In genomic region chr6:30586886-30587442, GRCm38 (mm10) we compare ENCODE assay signal across 19 mouse cellular contexts. TPM values are rescaled to one million over a fixed set of nuclear protein-coding genes. Genes with fewer than 3 reads are reported as not detected.
A peak's percentile ranks its signal among the peaks of the same experiment; 100 is the strongest.
DNase-seq lines count a peak whose midpoint lies in the region; ATAC-seq lines count a peak whose summit lies in the region.
"Had no signal": no experiment of that assay in that cellular context is flagged by ENCODE, and none has a peak within 500 bp of the region (broad histone marks: within the 10 kb centered on the region; RNA-seq: fewer than 3 reads in every experiment).

No protein-coding gene starts in this region.

- peak; percentile 60 for ATAC-seq in hindbrain, embryonic 12.5 days (ENCODE audit: low FRiP score)
- no peak for ATAC-seq in hindbrain, embryonic 16.5 days
- peak; percentile 47; the same call in 1 of the 2 replicates for ATAC-seq in forebrain, embryonic 16.5 days

- H3K27ac ChIP-seq in hindbrain, embryonic 12.5 days = no peak overlapping the region
- H3K27ac ChIP-seq in hindbrain, embryonic 16.5 days (ENCODE audit: low read depth, low read length) = no peak overlapping the region
- H3K27ac ChIP-seq in forebrain, embryonic 16.5 days (ENCODE audit: low read length) = no peak overlapping the region
- H3K27ac ChIP-seq: midbrain, embryonic 10.5 days had no signal

- H3K27me3 ChIP-seq in hindbrain, embryonic 12.5 days = no peaks in the 10 kb centered on the region
- no peaks in the 10 kb centered on the region for H3K27me3 ChIP-seq in hindbrain, embryonic 16.5 days (replicated peaks; ENCODE audit: control insufficient read depth, insufficient read depth, low read length)
- H3K27me3 ChIP-seq in forebrain, embryonic 16.5 days (replicated peaks; ENCODE audit: control insufficient read depth, insufficient read depth, low read length) = no peaks in the 10 kb centered on the region

- H3K4me3 ChIP-seq in hindbrain, embryonic 12.5 days = no peak overlapping the region
- H3K4me3 ChIP-seq in hindbrain, embryonic 16.5 days (ENCODE audit: low read length) = no peak overlapping the region
- H3K4me3 ChIP-seq in forebrain, embryonic 16.5 days (replicated peaks; ENCODE audit: low read length) = no peak overlapping the region
- H3K4me3 ChIP-seq: midbrain, embryonic 10.5 days had no signal

- H3K36me3 ChIP-seq in hindbrain, embryonic 12.5 days = no peaks in the 10 kb centered on the region
- no peaks in the 10 kb centered on the region for H3K36me3 ChIP-seq in hindbrain, embryonic 16.5 days (ENCODE audit: control insufficient read depth, insufficient read depth, low read length)
- H3K36me3 ChIP-seq in forebrain, embryonic 16.5 days (ENCODE audit: control insufficient read depth, insufficient read depth) = no peaks in the 10 kb centered on the region
- H3K36me3 ChIP-seq: midbrain, embryonic 10.5 days had no signal

- no peak overlapping the region for H3K4me2 ChIP-seq in hindbrain, embryonic 12.5 days (replicated peaks)
- no peak overlapping the region for H3K4me2 ChIP-seq in hindbrain, embryonic 16.5 days (ENCODE audit: low read length)
- no peak overlapping the region for H3K4me2 ChIP-seq in forebrain, embryonic 16.5 days (ENCODE audit: low read length)

- no peak overlapping the region for H3K9ac ChIP-seq in hindbrain, embryonic 12.5 days
- no peak overlapping the region for H3K9ac ChIP-seq in hindbrain, embryonic 16.5 days (ENCODE audit: low read depth, low read length)
- no peak overlapping the region for H3K9ac ChIP-seq in forebrain, embryonic 16.5 days (replicated peaks; ENCODE audit: low read depth, low read length)

- 76% methylated on average over 7 of the region's 7 CpGs for WGBS in hindbrain, embryonic 12.5 days
- WGBS in hindbrain, embryonic 16.5 days = 65% methylated on average over 7 of the region's 7 CpGs
- WGBS in forebrain, embryonic 16.5 days = 57% methylated on average over 7 of the region's 7 CpGs

- no peaks in the 10 kb centered on the region for H3K9me3 ChIP-seq in hindbrain, embryonic 12.5 days (replicated peaks)
- no peaks in the 10 kb centered on the region for H3K9me3 ChIP-seq in hindbrain, embryonic 16.5 days (ENCODE audit: control insufficient read depth, low read length)
- H3K9me3 ChIP-seq in forebrain, embryonic 16.5 days (ENCODE audit: control insufficient read depth, low read length) = no peaks in the 10 kb centered on the region
- H3K9me3 ChIP-seq: midbrain, embryonic 10.5 days had no signal

- peaks cover 6% of the 10 kb centered on the region for H3K4me1 ChIP-seq in hindbrain, embryonic 12.5 days
- no peaks in the 10 kb centered on the region for H3K4me1 ChIP-seq in hindbrain, embryonic 16.5 days (ENCODE audit: control insufficient read depth, insufficient read depth, low read depth, low read length)
- H3K4me1 ChIP-seq in forebrain, embryonic 16.5 days (replicated peaks; ENCODE audit: control insufficient read depth, insufficient read depth, low read length) = 0 out of 2 replicates have a peak, but pooled peaks cover 3% of the 10 kb centered on the region

- DNase-seq in 416B (ENCODE audit: low read depth) (peak; percentile 20), ZHBTc4 (ENCODE audit: low read depth, low spot score) (peak; percentile 9)
- DNase-seq in testis, postnatal 10 days (ENCODE audit: low spot score) = no peak
- DNase-seq in c-Kit-positive CD71-positive TER-119-positive erythroid progenitor cells, embryonic 14.5 days (ENCODE audit: low spot score) = no peak
- DNase-seq in frontal cortex, adult 2 months (ENCODE audit: extremely low spot score in 1 of 2, low spot score in 1 of 2) = no peak
- DNase-seq: adrenal gland, postnatal 10 days; cerebellum, adult 8-10 months; kidney, adult 8-10 months; kidney, postnatal 25 days; liver; lung, adult 18-20 months; lung, postnatal 36 days; thymus, postnatal 36 days had no signal

RNA-seq across cellular contexts. Expression of gene Cpa4, which starts 18.8 kb away (rescaled TPM):
- 1.7 and 1.9 TPM in 2 replicates for polyA plus RNA-seq in hindbrain, embryonic 12.5 days (2016; fragmentation: Nextera tagmentation; extraction: Ambion mirVana)
- 0.84 and 0.85 TPM in 2 replicates for polyA plus RNA-seq in hindbrain, embryonic 16.5 days (2015; fragmentation: Nextera tagmentation; extraction: Ambion mirVana)
- polyA plus RNA-seq in forebrain, embryonic 16.5 days (2015; fragmentation: Nextera tagmentation; extraction: Ambion mirVana) = 1.0 and 1.6 TPM in 2 replicates
- 0.19 and 0.24 TPM in 2 replicates for polyA plus RNA-seq in frontal cortex, adult 2 months (2012; rRNA removed)
- polyA plus RNA-seq: C2C12 had no signal

RNA-seq across cellular contexts. Expression of gene Cpa5, which starts 23.8 kb away (rescaled TPM):
- 0.10 TPM in 1 of 2 replicates, not detected in the other for polyA plus RNA-seq in hindbrain, embryonic 12.5 days (2016; fragmentation: Nextera tagmentation; extraction: Ambion mirVana)
- 0.09 and 0.12 TPM in 2 replicates for polyA plus RNA-seq in hindbrain, embryonic 16.5 days (2015; fragmentation: Nextera tagmentation; extraction: Ambion mirVana)
- polyA plus RNA-seq in forebrain, embryonic 16.5 days (2015; fragmentation: Nextera tagmentation; extraction: Ambion mirVana) = not detected in 2 replicates
- polyA plus RNA-seq in frontal cortex, adult 2 months (2012; rRNA removed) = 0.04 TPM in 1 of 2 replicates, not detected in the other
- polyA plus RNA-seq: C2C12; midbrain, postnatal 0 days had no signal

RNA-seq across cellular contexts. Expression of gene Cpa2, which starts 45.6 kb away (rescaled TPM):
- polyA plus RNA-seq in hindbrain, embryonic 12.5 days (2016; fragmentation: Nextera tagmentation; extraction: Ambion mirVana) = 4.0 and 6.3 TPM in 2 replicates
- 7.6 and 9.7 TPM in 2 replicates for polyA plus RNA-seq in hindbrain, embryonic 16.5 days (2015; fragmentation: Nextera tagmentation; extraction: Ambion mirVana)
- 2.4 and 5.1 TPM in 2 replicates for polyA plus RNA-seq in forebrain, embryonic 16.5 days (2015; fragmentation: Nextera tagmentation; extraction: Ambion mirVana)
- 2.7 and 4.3 TPM in 2 replicates for polyA plus RNA-seq in frontal cortex, adult 2 months (2012; rRNA removed)
- polyA plus RNA-seq: C2C12 had no signal

RNA-seq across cellular contexts. Expression of gene Cpa1, which starts 52.1 kb away (rescaled TPM):
- polyA plus RNA-seq in hindbrain, embryonic 12.5 days (2016; fragmentation: Nextera tagmentation; extraction: Ambion mirVana) = 0.30 and 0.34 TPM in 2 replicates
- polyA plus RNA-seq in hindbrain, embryonic 16.5 days (2015; fragmentation: Nextera tagmentation; extraction: Ambion mirVana) = 0.85 and 0.90 TPM in 2 replicates
- 0.56 and 0.66 TPM in 2 replicates for polyA plus RNA-seq in forebrain, embryonic 16.5 days (2015; fragmentation: Nextera tagmentation; extraction: Ambion mirVana)
- polyA plus RNA-seq in frontal cortex, adult 2 months (2012; rRNA removed) = 0.13 TPM in 1 of 2 replicates, not detected in the other
- polyA plus RNA-seq: C2C12 had no signal

Comparison
In these comparisons a context has a peak if more than half of its experiments do, and no peak if none do; other contexts are left out.
1. DNase-seq: peak in 416B (single experiment) and ZHBTc4 (single experiment); none in testis, postnatal 10 days (single experiment), c-Kit-positive CD71-positive TER-119-positive erythroid progenitor cells, embryonic 14.5 days (single experiment) and frontal cortex, adult 2 months (0 of 2).